Comparison of ENCODE assay signal across 16 mouse cellular contexts in genomic region chr16:38943706-38944550, GRCm38 (mm10). TPM values are rescaled to one million over a fixed set of nuclear protein-coding genes. Genes with fewer than 3 reads are reported as not detected.
DNase-seq lines count a peak whose midpoint lies in the region; ATAC-seq and TF ChIP-seq lines count a peak whose summit lies in the region.
"Had no signal": no experiment of that assay in that cellular context is flagged by ENCODE, and none has a peak within 500 bp of the region (broad histone marks: within the 10 kb centered on the region; RNA-seq: fewer than 3 reads in every experiment).

No protein-coding gene starts in this region.

- no peak for TF ChIP-seq EP300 in stomach, postnatal 0 days (optimal IDR thresholded peaks at IDR 0.05)

- H3K4me1 ChIP-seq in intestine, embryonic 14.5 days (replicated peaks; ENCODE audit: control insufficient read depth, insufficient read depth, low read length), result 0 out of 2 replicates have a peak, but pooled peaks cover 7% of the 10 kb centered on the region
- H3K4me1 ChIP-seq in intestine, postnatal 0 days (replicated peaks; ENCODE audit: control insufficient read depth, insufficient read depth, low read length), result no peaks in the 10 kb centered on the region
- peaks cover 8% of the 10 kb centered on the region for H3K4me1 ChIP-seq in cortical plate, adult 2 months (ENCODE audit: control insufficient read depth, insufficient read depth, low read length)
- peaks cover 6% of the 10 kb centered on the region for H3K4me1 ChIP-seq in intestine, embryonic 16.5 days (ENCODE audit: control insufficient read depth, insufficient read depth, low read length)
- no peaks in the 10 kb centered on the region for H3K4me1 ChIP-seq in stomach, postnatal 0 days (replicated peaks; ENCODE audit: control insufficient read depth, insufficient read depth)
- H3K4me1 ChIP-seq: embryonic facial prominence, embryonic 15.5 days had no signal

- H3K36me3 ChIP-seq in intestine, embryonic 14.5 days (ENCODE audit: control insufficient read depth, insufficient read depth, low read length), result no peaks in the 10 kb centered on the region
- no peaks in the 10 kb centered on the region for H3K36me3 ChIP-seq in intestine, postnatal 0 days (ENCODE audit: control insufficient read depth, insufficient read depth)
- no peaks in the 10 kb centered on the region for H3K36me3 ChIP-seq in intestine, embryonic 16.5 days (ENCODE audit: control insufficient read depth, insufficient read depth, low read length)
- H3K36me3 ChIP-seq in stomach, postnatal 0 days (ENCODE audit: control insufficient read depth, insufficient read depth, low read length), result no peaks in the 10 kb centered on the region
- H3K36me3 ChIP-seq: embryonic facial prominence, embryonic 15.5 days; midbrain, embryonic 13.5 days had no signal

- TF ChIP-seq POLR2A in cortical plate, adult 2 months (IDR thresholded peaks at IDR 0.05; ENCODE audit: extremely low read depth, insufficient read depth, low read length), result no peak

- H3K9me3 ChIP-seq in intestine, embryonic 14.5 days (ENCODE audit: control insufficient read depth, low read length), result no peaks in the 10 kb centered on the region
- H3K9me3 ChIP-seq in intestine, postnatal 0 days (ENCODE audit: control insufficient read depth), result no peaks in the 10 kb centered on the region
- H3K9me3 ChIP-seq in intestine, embryonic 16.5 days (ENCODE audit: control insufficient read depth, low read length), result no peaks in the 10 kb centered on the region
- H3K9me3 ChIP-seq in stomach, postnatal 0 days (ENCODE audit: control insufficient read depth, low read length), result no peaks in the 10 kb centered on the region
- H3K9me3 ChIP-seq: embryonic facial prominence, embryonic 15.5 days; midbrain, embryonic 13.5 days had no signal

- no peak overlapping the region for H3K4me3 ChIP-seq in intestine, embryonic 14.5 days (ENCODE audit: low read depth, low read length)
- no peak overlapping the region for H3K4me3 ChIP-seq in intestine, postnatal 0 days (ENCODE audit: low read depth, low read length)
- H3K4me3 ChIP-seq in cortical plate, adult 2 months (ENCODE audit: insufficient read depth, low read length), result no peak overlapping the region
- H3K4me3 ChIP-seq in intestine, embryonic 16.5 days (ENCODE audit: low read length), result no peak overlapping the region
- no peak overlapping the region for H3K4me3 ChIP-seq in stomach, postnatal 0 days (ENCODE audit: low read depth, low read length)
- H3K4me3 ChIP-seq: embryonic facial prominence, embryonic 15.5 days; midbrain, embryonic 13.5 days had no signal

- H3K27me3 ChIP-seq in intestine, embryonic 14.5 days (replicated peaks; ENCODE audit: control insufficient read depth, insufficient read depth, low read length), result no peaks in the 10 kb centered on the region
- no peaks in the 10 kb centered on the region for H3K27me3 ChIP-seq in intestine, postnatal 0 days (replicated peaks; ENCODE audit: control insufficient read depth, insufficient read depth, low read length)
- no peaks in the 10 kb centered on the region for H3K27me3 ChIP-seq in intestine, embryonic 16.5 days (replicated peaks; ENCODE audit: control insufficient read depth, insufficient read depth, low read length)
- no peaks in the 10 kb centered on the region for H3K27me3 ChIP-seq in stomach, postnatal 0 days (ENCODE audit: control insufficient read depth, insufficient read depth, low read length)
- H3K27me3 ChIP-seq: embryonic facial prominence, embryonic 15.5 days; midbrain, embryonic 13.5 days had no signal

- no peak overlapping the region for H3K4me2 ChIP-seq in intestine, embryonic 14.5 days (ENCODE audit: low read length)
- H3K4me2 ChIP-seq in intestine, postnatal 0 days (replicated peaks; ENCODE audit: low read depth), result no peak overlapping the region
- no peak overlapping the region for H3K4me2 ChIP-seq in intestine, embryonic 16.5 days (ENCODE audit: low read depth, low read length)
- no peak overlapping the region for H3K4me2 ChIP-seq in stomach, postnatal 0 days (replicated peaks; ENCODE audit: low read depth)
- H3K4me2 ChIP-seq: embryonic facial prominence, embryonic 15.5 days; liver, embryonic 11.5 days; lung, embryonic 14.5 days; midbrain, embryonic 13.5 days had no signal

- no peak for TF ChIP-seq CTCF in intestine, postnatal 0 days (IDR thresholded peaks at IDR 0.05; ENCODE audit: low read depth)
- no peak for TF ChIP-seq CTCF in cortical plate, adult 2 months (IDR thresholded peaks at IDR 0.05; ENCODE audit: extremely low read depth, insufficient read depth, low read length)
- no peak for TF ChIP-seq CTCF in stomach, postnatal 0 days (IDR thresholded peaks at IDR 0.05; ENCODE audit: low read depth)

- no peak overlapping the region for H3K27ac ChIP-seq in intestine, embryonic 14.5 days (ENCODE audit: low read depth)
- H3K27ac ChIP-seq in intestine, postnatal 0 days (ENCODE audit: low read depth, low read length), result no peak overlapping the region
- peak overlapping the region; percentile 81; the same call in 1 of the 2 replicates for H3K27ac ChIP-seq in cortical plate, adult 2 months (ENCODE audit: insufficient read depth, low read length)
- H3K27ac ChIP-seq in intestine, embryonic 16.5 days (ENCODE audit: low read length), result no peak overlapping the region
- no peak overlapping the region for H3K27ac ChIP-seq in stomach, postnatal 0 days (replicated peaks)
- H3K27ac ChIP-seq: embryonic facial prominence, embryonic 15.5 days; macrophage; midbrain, embryonic 13.5 days had no signal

- H3K9ac ChIP-seq in intestine, embryonic 14.5 days (ENCODE audit: low read length), result no peak overlapping the region
- no peak overlapping the region for H3K9ac ChIP-seq in intestine, postnatal 0 days (ENCODE audit: low read depth, low read length)
- H3K9ac ChIP-seq in intestine, embryonic 16.5 days (ENCODE audit: low read depth, low read length), result no peak overlapping the region
- no peak overlapping the region for H3K9ac ChIP-seq in stomach, postnatal 0 days (ENCODE audit: low read length)
- H3K9ac ChIP-seq: embryonic facial prominence, embryonic 15.5 days; lung, embryonic 14.5 days; midbrain, embryonic 13.5 days had no signal

- DNase-seq in intestine, embryonic 14.5 days (ENCODE audit: low spot score), result no peak
- peak; percentile 26 for DNase-seq in embryo, embryonic 11 days
- no peak for DNase-seq in adrenal gland, postnatal 25 days
- DNase-seq in stomach, postnatal 0 days (ENCODE audit: low spot score), result no peak
- DNase-seq: cerebellum, postnatal 25 days; gastrocnemius, postnatal 14 days; lung, embryonic 14.5 days; thymus, adult 2 months had no signal

- ATAC-seq in intestine, embryonic 14.5 days (replicated peaks; ENCODE audit: low FRiP score, low TSS enrichment, low read depth), result 0 out of 2 replicates have a peak, but pooled peaks have one; percentile 19
- ATAC-seq in intestine, postnatal 0 days, result no peak
- ATAC-seq in intestine, embryonic 16.5 days, result peak; percentile 75
- ATAC-seq in stomach, postnatal 0 days (ENCODE audit: low FRiP score, low TSS enrichment), result no peak
- ATAC-seq: activated CD4-positive, CD25-positive, alpha-beta regulatory T cell, adult 4 months; midbrain, embryonic 13.5 days had no signal

- 24% methylated on average over 5 of the region's 5 CpGs for WGBS in intestine, embryonic 14.5 days
- WGBS in intestine, postnatal 0 days, result 39% methylated on average over 5 of the region's 5 CpGs
- 33% methylated on average over 5 of the region's 5 CpGs for WGBS in intestine, embryonic 16.5 days
- whole genome bisulfite sequencing in stomach, postnatal 0 days, result 47% methylated on average over 5 of the region's 5 CpGs

RNA-seq across cellular contexts. Expression of gene Igsf11, which starts 51.5 kb away (rescaled TPM):
- polyA plus RNA-seq in intestine, embryonic 14.5 days (2014; fragmentation: Nextera tagmentation; extraction: Ambion mirVana), result 1.1 and 1.6 TPM in 2 replicates
- polyA plus RNA-seq in intestine, postnatal 0 days (2015; fragmentation: Nextera tagmentation; extraction: Ambion mirVana), result 1.2 and 1.6 TPM in 2 replicates
- polyA plus RNA-seq in cortical plate, adult 2 months (2012; rRNA removed), result 23.7 and 25.3 TPM in 2 replicates
- 0.81 and 1.2 TPM in 2 replicates for polyA plus RNA-seq in intestine, embryonic 16.5 days (2015; fragmentation: Nextera tagmentation; extraction: Ambion mirVana)
- total RNA-seq in adrenal gland, postnatal 25 days (2021), result 18.8 and 21.8 TPM in 2 replicates
- polyA plus RNA-seq in stomach, postnatal 0 days (2015; fragmentation: Nextera tagmentation; extraction: Ambion mirVana), result 0.56 and 0.63 TPM in 2 replicates

Comparison
In these comparisons a context has a peak if more than half of its experiments do, and no peak if none do; other contexts are left out.
1. ATAC-seq: peak in intestine, embryonic 14.5 days (single experiment) and intestine, embryonic 16.5 days (single experiment); none in intestine, postnatal 0 days (single experiment) and stomach, postnatal 0 days (single experiment).